8 mouse cellular contexts compared by ENCODE assay signal in genomic region chr4:53158634-53159033, GRCm38 (mm10). TPM values are rescaled to one million over a fixed set of nuclear protein-coding genes. Genes with fewer than 3 reads are reported as not detected.
DNase-seq lines count a peak whose midpoint lies in the region; ATAC-seq and TF ChIP-seq lines count a peak whose summit lies in the region.

No protein-coding gene starts in this region.

- peak; percentile 55 for ATAC-seq in forebrain, embryonic 15.5 days (replicated peaks)
- ATAC-seq in neural tube, embryonic 15.5 days (ENCODE audit: low FRiP score), result peak; percentile 70

- WGBS in forebrain, embryonic 15.5 days, result under 1% methylated on average over 18 of the region's 18 CpGs
- under 1% methylated on average over 18 of the region's 18 CpGs for WGBS in lung, adult 2 months
- WGBS in neural tube, embryonic 15.5 days, result 2% methylated on average over 18 of the region's 18 CpGs

- peak overlapping the region; percentile 55 for H3K9ac ChIP-seq in forebrain, embryonic 15.5 days (replicated peaks)
- peak overlapping the region; percentile 60 for H3K9ac ChIP-seq in neural tube, embryonic 15.5 days (replicated peaks)

- TF ChIP-seq CTCF in layer of hippocampus, adult 2 months (conservative IDR thresholded peaks at IDR 0.05), result peak; percentile 93
- TF ChIP-seq CTCF in lung, adult 2 months (IDR thresholded peaks at IDR 0.05; ENCODE audit: insufficient read depth, low read length), result peak; percentile 56

- no peaks in the 10 kb centered on the region for H3K27me3 ChIP-seq in forebrain, embryonic 15.5 days
- peaks cover 3% of the 10 kb centered on the region; the same call in 1 of the 2 replicates for H3K27me3 ChIP-seq in neural tube, embryonic 15.5 days (replicated peaks)

- intact Hi-C loops in heart, postnatal 25 days (cut with DNase I), result loop anchor here (2.0 kb wide), 3 partner anchors 40 to 196 kb away; no protein-coding TSS in a partner anchor

- no peak for TF ChIP-seq POLR2A in lung, adult 2 months (IDR thresholded peaks at IDR 0.05; ENCODE audit: borderline replicate concordance, extremely low read depth, low read depth, low read length)

- H3K4me1 ChIP-seq in forebrain, embryonic 15.5 days, result peaks cover 16% of the 10 kb centered on the region
- H3K4me1 ChIP-seq in lung, adult 2 months (ENCODE audit: control insufficient read depth, insufficient read depth, low read length), result peaks cover 7% of the 10 kb centered on the region
- H3K4me1 ChIP-seq in neural tube, embryonic 15.5 days, result peaks cover 26% of the 10 kb centered on the region

- peak overlapping the region; percentile 66 for H3K4me2 ChIP-seq in forebrain, embryonic 15.5 days (replicated peaks)
- H3K4me2 ChIP-seq in neural tube, embryonic 15.5 days, result peak overlapping the region; percentile 93

- peak overlapping the region; percentile 51; the same call in 1 of the 2 replicates for H3K27ac ChIP-seq in forebrain, embryonic 15.5 days (replicated peaks)
- H3K27ac ChIP-seq in layer of hippocampus, adult 2 months, result peak overlapping the region; percentile 88
- peak overlapping the region; percentile 72 for H3K27ac ChIP-seq in neural tube, embryonic 15.5 days (replicated peaks)

- no peaks in the 10 kb centered on the region for H3K9me3 ChIP-seq in forebrain, embryonic 15.5 days
- no peaks in the 10 kb centered on the region for H3K9me3 ChIP-seq in neural tube, embryonic 15.5 days (replicated peaks)

- H3K4me3 ChIP-seq in forebrain, embryonic 15.5 days, result peak overlapping the region; percentile 70
- H3K4me3 ChIP-seq in layer of hippocampus, adult 2 months, result peak overlapping the region; percentile 97
- H3K4me3 ChIP-seq in lung, adult 2 months (replicated peaks; ENCODE audit: extremely low read depth, low read depth, low read length), result peak overlapping the region; percentile 88
- H3K4me3 ChIP-seq in neural tube, embryonic 15.5 days (replicated peaks), result peak overlapping the region; percentile 67

- DNase-seq in ES-CJ7 (ENCODE audit: low read depth, low spot score), result peak; percentile 80
- DNase-seq in cerebellum, adult 11-12 months, result peak; percentile 63
- DNase-seq in heart, postnatal 25 days (ENCODE audit: low spot score), result peak; percentile 77
- DNase-seq in layer of hippocampus, adult 2 months (ENCODE audit: low spot score in 2 of 2), result peak; percentile 74 to 77
- peak; percentile 84 for DNase-seq in lung, adult 2 months
- DNase-seq in testis, postnatal 14 days (ENCODE audit: low spot score), result peak; percentile 79

- no peaks in the 10 kb centered on the region for H3K36me3 ChIP-seq in forebrain, embryonic 15.5 days
- no peaks in the 10 kb centered on the region for H3K36me3 ChIP-seq in neural tube, embryonic 15.5 days

RNA-seq across cellular contexts. Expression of gene Abca1, which starts 1.1 kb away (rescaled TPM):
- polyA plus RNA-seq in forebrain, embryonic 15.5 days (2015; fragmentation: Nextera tagmentation; extraction: Ambion mirVana), result 10.0 and 10.2 TPM in 2 replicates
- 10 to 100 TPM; 13.6 to 19.7 TPM for total RNA-seq in heart, postnatal 25 days (2021)
- total RNA-seq in layer of hippocampus, adult 2 months (2021), result 10 to 100 TPM; 20.7 to 22.3 TPM
- polyA plus RNA-seq in lung, adult 2 months (2012; rRNA removed), result 7.8 and 13.2 TPM in 2 replicates
- 8.8 and 9.0 TPM in 2 replicates for polyA plus RNA-seq in neural tube, embryonic 15.5 days (2015; fragmentation: Nextera tagmentation; extraction: Ambion mirVana)

Comparison
In these comparisons a context has a peak if more than half of its experiments do, and no peak if none do; other contexts are left out.
1. Peak in every context shown above with its lines: DNase-seq, ATAC-seq, H3K4me3 ChIP-seq and H3K27ac ChIP-seq.